Mouse (Mus musculus): Measurements from ENCODE around the gene Disp2. TPM values are rescaled to one million over a fixed set of nuclear protein-coding genes. Genes with fewer than 3 reads are reported as not detected.
A peak's percentile ranks its signal among the peaks of the same experiment; 100 is the strongest.

The Disp2 gene
- total and polyA plus RNA-seq, 3 experiments, result 0.15 to 0.43 TPM; not detected in 1

DNA sequence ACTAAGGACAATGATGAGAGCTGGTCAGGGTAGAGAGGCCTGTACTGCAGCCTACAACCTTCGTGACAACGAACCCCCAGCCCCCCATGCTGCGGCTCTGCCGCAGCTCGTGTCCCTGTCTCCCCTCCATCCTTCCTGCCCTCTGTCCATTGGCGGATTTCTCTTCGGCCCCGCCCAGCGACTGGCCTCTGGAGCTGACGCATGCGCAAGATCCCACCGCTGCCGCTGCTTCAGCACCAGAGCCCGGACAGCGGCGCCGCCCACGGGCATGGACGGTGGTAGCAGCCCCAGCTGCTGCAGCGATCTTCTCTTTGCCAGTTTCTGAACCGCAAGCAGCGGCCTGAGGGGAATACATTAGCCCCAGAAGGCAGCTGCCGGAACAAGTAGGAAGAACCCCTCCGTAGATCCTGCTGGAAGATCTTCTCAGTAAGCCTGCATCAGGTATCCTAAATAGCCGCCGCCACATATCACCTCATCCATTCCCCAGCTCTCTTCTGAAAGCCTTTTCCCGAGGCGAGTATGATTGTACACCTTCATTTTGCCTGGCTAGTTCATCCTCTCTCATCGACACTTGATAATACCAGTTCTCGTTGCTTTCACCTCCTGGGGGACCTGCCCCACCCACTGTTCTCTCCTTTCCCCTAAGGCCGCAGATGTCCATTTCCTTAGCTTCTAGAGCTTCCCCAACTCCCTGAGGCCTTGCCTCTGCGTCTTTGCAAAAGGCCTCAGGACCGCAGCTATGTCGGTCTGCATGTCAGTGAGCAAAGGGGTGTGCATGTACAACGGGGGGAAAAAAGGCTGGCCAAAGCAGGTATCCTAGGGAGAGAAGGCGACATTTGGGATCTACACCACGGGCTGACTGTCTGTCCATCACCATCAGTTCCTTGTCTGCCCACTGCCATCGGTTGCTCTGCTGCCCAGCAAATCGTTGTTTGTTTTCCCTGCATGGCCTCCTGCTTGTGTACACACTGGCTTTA is at the start of gene Disp2 (continued):
- TF ChIP-seq ETS1 (IDR thresholded peaks at IDR 0.05; ENCODE audit: low read depth, low read length) (no peak), CHD1 (IDR thresholded peaks at IDR 0.05; ENCODE audit: low read depth, low read length) (no peak), USF1 (IDR thresholded peaks at IDR 0.05; ENCODE audit: low read depth, low read length) (no peak), RAD21 (IDR thresholded peaks at IDR 0.05; ENCODE audit: low read depth, low read length) (no peak), TBP (IDR thresholded peaks at IDR 0.05; ENCODE audit: low read depth, low read length) (no peak; the same call in 1 of the 2 replicates)

DNA sequence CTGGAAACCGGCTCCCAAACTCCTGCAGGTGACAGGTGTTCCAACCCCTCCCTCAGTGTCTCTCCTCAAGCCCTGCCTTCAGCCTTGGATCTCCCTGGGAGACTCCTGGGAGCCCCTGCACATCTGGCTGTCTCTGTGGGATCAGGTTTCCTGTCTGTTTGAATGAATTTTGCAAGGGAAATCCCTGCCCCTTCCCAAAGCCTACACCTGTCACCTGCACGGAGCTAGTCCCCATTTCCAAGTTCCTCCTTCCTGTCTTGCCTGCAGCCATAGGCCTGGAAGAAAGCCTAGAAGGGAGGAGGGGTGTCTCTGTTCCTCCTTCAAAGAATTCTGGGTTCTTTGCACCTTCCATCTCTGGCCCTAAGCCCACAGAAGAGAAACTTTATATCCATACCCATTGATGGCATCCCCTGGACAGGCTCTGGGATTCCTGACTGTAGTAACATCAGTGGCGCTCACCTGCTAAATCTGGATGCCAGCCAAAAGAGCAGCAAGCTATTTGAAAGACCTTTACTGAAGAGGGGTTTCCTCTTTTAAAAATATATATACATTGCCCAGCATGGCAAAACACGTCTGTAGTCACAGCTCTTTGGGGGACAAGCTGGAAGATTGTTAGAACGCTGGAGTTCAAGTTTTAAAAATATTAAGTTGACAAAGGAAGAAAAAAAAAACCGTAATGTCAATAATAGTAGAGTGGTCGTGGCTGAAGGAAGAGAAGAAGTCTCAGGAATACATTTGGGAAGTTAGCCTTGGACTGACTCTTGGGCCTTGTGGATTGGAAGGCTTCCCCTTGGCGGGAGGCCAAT is 49.5 kb upstream of the Disp2 start:
- H3K4me1 ChIP-seq (ENCODE audit: control insufficient read depth in 1 of 2, insufficient read depth in 2 of 2, low read length in 2 of 2), result peaks cover 5 to 16% of the 10 kb centered on the region in 2 experiments
- peak; percentile 73 for DNase-seq (ENCODE audit: low read depth, low spot score)
- no peaks in the 10 kb centered on the region for H3K9me3 ChIP-seq (replicated peaks; ENCODE audit: insufficient read depth, low read length)
- peak overlapping the region; percentile 89 for H3K27ac ChIP-seq (ENCODE audit: control insufficient read depth, low read depth, low read length)
- peak overlapping the region; percentile 1 to 26; a peak in 1 of 4 replicates for H3K4me3 ChIP-seq (ENCODE audit: control insufficient read depth in 1 of 2, insufficient read depth in 1 of 2, low read depth in 2 of 2, low read length in 2 of 2)
- peak overlapping the region; percentile 56 for H3K9ac ChIP-seq (ENCODE audit: control insufficient read depth, low read depth, low read length, poor library complexity, severe bottlenecking)
- no peaks in the 10 kb centered on the region for H3K27me3 ChIP-seq (ENCODE audit: control insufficient read depth in 1 of 2, insufficient read depth in 2 of 2, low read length in 2 of 2)
- H3K36me3 ChIP-seq (ENCODE audit: control insufficient read depth in 1 of 2, insufficient read depth in 2 of 2, low read length in 2 of 2), result peaks cover 0 to 16% of the 10 kb centered on the region in 2 experiments; a peak in 2 of 4 replicates
- TF ChIP-seq MXI1 (IDR thresholded peaks at IDR 0.05; ENCODE audit: low read depth, low read length) (0 out of 2 replicates have a peak, but pooled peaks have one; percentile 50), TBP (IDR thresholded peaks at IDR 0.05; ENCODE audit: low read depth, low read length) (no peak), HCFC1 (IDR thresholded peaks at IDR 0.05; ENCODE audit: low read depth, low read length) (peak; percentile 42; the same call in 1 of the 2 replicates), EP300 (IDR thresholded peaks at IDR 0.05; ENCODE audit: low read depth in 1 of 2, low read length in 2 of 2) (peak in 1 of 2 experiments; percentile 39; a peak in 1 of 4 replicates), E2F4 (IDR thresholded peaks at IDR 0.05; ENCODE audit: borderline replicate concordance, low read depth, low read length) (0 out of 2 replicates have a peak, but pooled peaks have one; percentile 38), RAD21 (IDR thresholded peaks at IDR 0.05; ENCODE audit: low read depth, low read length) (no peak), SIN3A (IDR thresholded peaks at IDR 0.05; ENCODE audit: low read length) (peak; percentile 73; the same call in 1 of the 2 replicates), TCF12 (IDR thresholded peaks at IDR 0.05; ENCODE audit: low read depth, low read length) (peak; percentile 20; the same call in 1 of the 2 replicates)
- H3K79me2 ChIP-seq (ENCODE audit: control insufficient read depth, insufficient read depth, low read length, poor library complexity), result peaks cover 15% of the 10 kb centered on the region

DNA sequence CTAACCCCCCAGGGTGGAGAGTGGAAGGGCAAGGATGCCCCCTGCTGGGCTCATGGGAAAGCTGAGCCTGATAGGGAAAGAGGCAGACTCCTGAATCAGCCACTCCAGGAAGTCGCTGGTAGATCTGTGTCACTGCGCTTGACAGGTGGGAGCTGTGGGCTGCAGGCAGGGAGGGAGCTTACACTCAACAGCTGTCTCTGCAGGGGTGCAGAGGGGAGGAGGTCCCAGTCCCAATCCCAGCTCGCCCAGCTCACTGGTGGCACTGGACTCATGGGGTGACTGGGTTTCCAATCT is 49.0 kb upstream of the Disp2 start:
- no peak overlapping the region for H3K9ac ChIP-seq (ENCODE audit: control insufficient read depth, low read depth, low read length, poor library complexity, severe bottlenecking)
- H3K9me3 ChIP-seq (replicated peaks; ENCODE audit: insufficient read depth, low read length), result no peaks in the 10 kb centered on the region
- no peaks in the 10 kb centered on the region for H3K27me3 ChIP-seq (ENCODE audit: control insufficient read depth in 1 of 2, insufficient read depth in 2 of 2, low read length in 2 of 2)
- H3K36me3 ChIP-seq (ENCODE audit: control insufficient read depth in 1 of 2, insufficient read depth in 2 of 2, low read length in 2 of 2), result peaks cover 0 to 18% of the 10 kb centered on the region in 2 experiments; a peak in 2 of 4 replicates
- peaks cover 15% of the 10 kb centered on the region for H3K79me2 ChIP-seq (ENCODE audit: control insufficient read depth, insufficient read depth, low read length, poor library complexity)
- no peak overlapping the region for H3K27ac ChIP-seq (ENCODE audit: control insufficient read depth, low read depth, low read length)
- peaks cover 5 to 16% of the 10 kb centered on the region in 2 experiments for H3K4me1 ChIP-seq (ENCODE audit: control insufficient read depth in 1 of 2, insufficient read depth in 2 of 2, low read length in 2 of 2)
- peak overlapping the region; percentile 1 to 26; a peak in 1 of 4 replicates for H3K4me3 ChIP-seq (ENCODE audit: control insufficient read depth in 1 of 2, insufficient read depth in 1 of 2, low read depth in 2 of 2, low read length in 2 of 2)
- TF ChIP-seq MAFK (IDR thresholded peaks at IDR 0.05; ENCODE audit: borderline replicate concordance, low read depth, low read length) (no peak), MXI1 (IDR thresholded peaks at IDR 0.05; ENCODE audit: low read depth, low read length) (no peak; the same call in 1 of the 2 replicates), CTCF (IDR thresholded peaks at IDR 0.05 in 2 of 3, conservative IDR thresholded peaks at IDR 0.05 in 1 of 3; ENCODE audit: control insufficient read depth in 1 of 3, insufficient read depth in 1 of 3, low read depth in 2 of 3, low read length in 3 of 3, poor library complexity in 1 of 3, severe bottlenecking in 1 of 3) (peak; percentile 65 to 88 (median 86)), ZC3H11A (IDR thresholded peaks at IDR 0.05; ENCODE audit: low read depth, low read length) (peak; percentile 65), EP300 (IDR thresholded peaks at IDR 0.05; ENCODE audit: low read depth in 1 of 2, low read length in 2 of 2) (0 out of 4 replicates have a peak, but pooled peaks have one; percentile 18 to 21), E2F4 (IDR thresholded peaks at IDR 0.05; ENCODE audit: borderline replicate concordance, low read depth, low read length) (0 out of 2 replicates have a peak, but pooled peaks have one; percentile 3), RAD21 (IDR thresholded peaks at IDR 0.05; ENCODE audit: low read depth, low read length) (peak; percentile 77), SMC3 (IDR thresholded peaks at IDR 0.05; ENCODE audit: low read depth, low read length) (peak; percentile 82), MAZ (IDR thresholded peaks at IDR 0.05; ENCODE audit: low read depth, low read length) (peak; percentile 86; the same call in 1 of the 2 replicates), NELFE (IDR thresholded peaks at IDR 0.05; ENCODE audit: low read depth, low read length) (no peak), CHD1 (IDR thresholded peaks at IDR 0.05; ENCODE audit: low read depth, low read length) (no peak), ETS1 (IDR thresholded peaks at IDR 0.05; ENCODE audit: low read depth, low read length) (peak; percentile 28; the same call in 1 of the 2 replicates), ZNF384 (IDR thresholded peaks at IDR 0.05; ENCODE audit: low read depth, low read length) (no peak), ELF1 (IDR thresholded peaks at IDR 0.05; ENCODE audit: low read depth, low read length) (peak; percentile 68), SIN3A (IDR thresholded peaks at IDR 0.05; ENCODE audit: low read length) (peak; percentile 37; the same call in 1 of the 2 replicates)
- peak; percentile 80 for DNase-seq (ENCODE audit: low read depth, low spot score)

All from MEL (cell line).